Mouse (Mus musculus): ENCODE measurements around the gene 5830473C10Rik. TPM values are rescaled to one million over a fixed set of nuclear protein-coding genes. Genes with fewer than 3 reads are reported as not detected.
A peak's percentile ranks its signal among the peaks of the same experiment; 100 is the strongest.

5830473C10Rik gene
- polyA plus RNA-seq, 1 experiment: not detected

GRCm38 (mm10) chr5:90588104-90588503 lies 27.2 kb downstream of the 5830473C10Rik start:
- no peak overlapping the region for H3K4me2 ChIP-seq (ENCODE audit: low read depth)
- TF ChIP-seq REST (IDR thresholded peaks at IDR 0.05; ENCODE audit: insufficient read depth, insufficient read length) (no peak), MAX (IDR thresholded peaks at IDR 0.05; ENCODE audit: low read depth) (no peak), MYOG (IDR thresholded peaks at IDR 0.05; ENCODE audit: control insufficient read depth in 1 of 3, insufficient read depth in 1 of 3, insufficient read length in 2 of 3, low read depth in 2 of 3) (no peak), POLR2AphosphoS2 (IDR thresholded peaks at IDR 0.05; ENCODE audit: insufficient read length, low read depth) (no peak), E2F4 (IDR thresholded peaks at IDR 0.05; ENCODE audit: insufficient read depth) (no peak), POLR2A (IDR thresholded peaks at IDR 0.05; ENCODE audit: insufficient read length, low read depth) (no peak), MYOD1 (IDR thresholded peaks at IDR 0.05; ENCODE audit: control insufficient read depth in 1 of 3, insufficient read length in 2 of 3, low read depth in 2 of 3) (no peak), TCF3 (IDR thresholded peaks at IDR 0.05; ENCODE audit: insufficient read length, low read depth) (no peak), CEBPB (IDR thresholded peaks at IDR 0.05; ENCODE audit: insufficient read depth, poor library complexity, severe bottlenecking) (no peak), USF1 (IDR thresholded peaks at IDR 0.05; ENCODE audit: low read depth) (no peak), SRF (IDR thresholded peaks at IDR 0.05; ENCODE audit: control insufficient read depth, insufficient read length, low read depth) (no peak), TCF12 (IDR thresholded peaks at IDR 0.05; ENCODE audit: insufficient read depth, poor library complexity, severe bottlenecking) (no peak)
- H3K79me2 ChIP-seq (ENCODE audit: control insufficient read depth, insufficient read depth): no peaks in the 10 kb centered on the region
- H3K4me3 ChIP-seq: no peak overlapping the region
- peaks cover 4% of the 10 kb centered on the region for H3K27me3 ChIP-seq (ENCODE audit: control insufficient read depth, insufficient read depth, insufficient read length)
- H3K36me3 ChIP-seq (ENCODE audit: control insufficient read depth, insufficient read depth): no peaks in the 10 kb centered on the region
- H3ac ChIP-seq (ENCODE audit: control insufficient read depth, insufficient read length): no peak overlapping the region

DNA sequence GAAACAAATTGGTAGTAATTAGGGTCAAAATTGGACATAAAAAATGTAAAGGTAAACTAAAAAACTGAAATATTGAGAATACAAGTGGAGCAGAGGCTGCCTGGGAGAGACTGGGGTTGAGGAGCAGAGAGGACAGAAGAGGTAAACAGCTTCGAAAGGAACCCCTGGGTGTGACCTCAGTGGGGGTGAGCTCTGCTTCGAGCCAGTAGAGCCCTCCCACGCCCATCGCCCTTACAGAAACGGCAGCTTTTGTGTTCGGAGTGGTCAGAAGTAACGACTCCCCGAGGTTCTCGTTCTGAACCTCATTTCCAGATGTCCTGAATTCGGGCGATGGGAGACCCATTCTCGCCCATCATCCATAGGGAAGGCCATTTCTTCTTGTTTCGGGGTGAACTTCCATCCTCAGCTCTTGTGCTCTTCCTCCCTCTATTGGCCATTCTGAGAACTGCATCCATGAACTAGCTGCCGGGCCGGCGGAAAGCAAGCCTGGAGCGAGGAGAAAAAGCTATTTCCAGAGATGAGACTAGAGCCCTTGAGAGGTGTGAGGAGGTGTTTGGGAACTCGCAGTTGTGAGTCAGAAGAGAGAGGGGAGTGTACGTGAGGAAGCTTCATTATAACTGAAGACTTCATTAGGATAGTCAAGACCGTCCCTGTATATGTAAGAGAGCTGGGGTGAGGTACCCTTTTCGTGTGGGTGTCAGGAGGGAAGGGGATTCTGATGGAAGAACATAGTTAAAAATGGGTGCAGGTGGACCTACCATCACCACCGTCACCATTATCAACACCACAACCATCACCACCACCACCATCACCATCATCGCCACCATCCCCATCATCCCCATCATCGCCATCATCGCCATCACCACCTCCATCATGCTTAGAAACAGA lies 28.0 kb downstream of the 5830473C10Rik start:
- H3K4me3 ChIP-seq: no peak overlapping the region
- peak overlapping the region; percentile 52 for H3K4me2 ChIP-seq (ENCODE audit: low read depth)
- no peak for TF ChIP-seq MAX (IDR thresholded peaks at IDR 0.05; ENCODE audit: low read depth)
- TF ChIP-seq SRF (IDR thresholded peaks at IDR 0.05; ENCODE audit: control insufficient read depth, insufficient read length, low read depth): no peak

DNA sequence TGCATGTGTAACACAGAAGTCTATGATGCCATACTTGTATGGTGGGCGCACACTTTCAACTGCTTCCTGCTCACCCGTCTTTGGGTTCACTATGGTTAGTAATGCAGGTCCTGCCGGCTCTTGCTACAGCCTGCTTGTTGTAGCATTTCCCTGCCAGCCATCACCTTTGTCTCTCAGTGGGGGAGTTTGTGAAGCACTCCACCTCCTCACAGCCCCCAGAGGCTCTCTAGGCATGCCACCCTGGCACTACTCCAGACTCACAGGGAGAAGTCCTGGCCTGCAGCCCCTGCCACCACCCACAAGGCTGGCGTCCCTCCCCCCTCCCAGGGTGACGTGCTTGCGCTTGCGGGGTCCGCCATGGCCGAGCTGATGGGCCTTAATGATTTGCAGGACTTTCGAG lies 29.8 kb downstream of the 5830473C10Rik start:
- Histone ChIP-seq H3K4me2 (ENCODE audit: low read depth) (no peak overlapping the region), H3K27me3 (ENCODE audit: control insufficient read depth, insufficient read depth, insufficient read length) (no peaks in the 10 kb centered on the region), H3K4me3 (no peak overlapping the region), H3K79me2 (ENCODE audit: control insufficient read depth, insufficient read depth) (no peaks in the 10 kb centered on the region), H3ac (ENCODE audit: control insufficient read depth, insufficient read length) (no peak overlapping the region), H3K36me3 (ENCODE audit: control insufficient read depth, insufficient read depth) (no peaks in the 10 kb centered on the region)
- TF ChIP-seq REST (IDR thresholded peaks at IDR 0.05; ENCODE audit: insufficient read depth, insufficient read length) (no peak), E2F4 (IDR thresholded peaks at IDR 0.05; ENCODE audit: insufficient read depth) (no peak)

More for the DNA sequence above, 28.0 kb downstream of the 5830473C10Rik start:
- H3ac ChIP-seq (ENCODE audit: control insufficient read depth, insufficient read length): no peak overlapping the region
- no peaks in the 10 kb centered on the region for H3K79me2 ChIP-seq (ENCODE audit: control insufficient read depth, insufficient read depth)
- H3K27me3 ChIP-seq (ENCODE audit: control insufficient read depth, insufficient read depth, insufficient read length): no peaks in the 10 kb centered on the region
- H3K36me3 ChIP-seq (ENCODE audit: control insufficient read depth, insufficient read depth): no peaks in the 10 kb centered on the region

DNA sequence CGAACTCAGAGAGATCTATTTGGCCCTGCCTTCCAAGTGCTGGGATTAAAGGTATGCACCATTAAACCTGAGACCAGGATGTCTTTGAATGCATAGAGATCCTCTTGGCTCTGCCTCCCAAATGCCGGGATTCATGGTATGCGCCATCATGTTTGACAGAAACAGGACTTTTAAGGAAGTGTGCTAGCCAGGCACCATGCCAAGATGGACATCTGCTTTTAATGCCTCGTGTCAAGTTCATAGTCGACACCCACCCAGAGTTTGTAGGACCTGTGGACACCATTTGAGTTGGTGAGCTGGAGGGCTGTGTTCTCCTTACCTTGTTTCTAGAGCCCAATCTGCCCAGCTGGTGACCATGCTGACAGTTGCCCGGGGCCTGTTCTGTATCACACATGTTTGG lies 31.0 kb downstream of the 5830473C10Rik start:
- Histone ChIP-seq H3ac (ENCODE audit: control insufficient read depth, insufficient read length) (no peak overlapping the region), H3K4me2 (ENCODE audit: low read depth) (no peak overlapping the region), H3K4me3 (no peak overlapping the region), H3K79me2 (ENCODE audit: control insufficient read depth, insufficient read depth) (no peaks in the 10 kb centered on the region), H3K27me3 (ENCODE audit: control insufficient read depth, insufficient read depth, insufficient read length) (no peaks in the 10 kb centered on the region), H3K36me3 (ENCODE audit: control insufficient read depth, insufficient read depth) (no peaks in the 10 kb centered on the region)
- no peak for TF ChIP-seq MYOD1 (IDR thresholded peaks at IDR 0.05; ENCODE audit: control insufficient read depth in 1 of 3, insufficient read length in 2 of 3, low read depth in 2 of 3)
- TF ChIP-seq REST (IDR thresholded peaks at IDR 0.05; ENCODE audit: insufficient read depth, insufficient read length): no peak
- TF ChIP-seq USF1 (IDR thresholded peaks at IDR 0.05; ENCODE audit: low read depth): no peak
- no peak for TF ChIP-seq MYOG (IDR thresholded peaks at IDR 0.05; ENCODE audit: control insufficient read depth in 1 of 3, insufficient read depth in 1 of 3, insufficient read length in 2 of 3, low read depth in 2 of 3)
- no peak for TF ChIP-seq TCF3 (IDR thresholded peaks at IDR 0.05; ENCODE audit: insufficient read length, low read depth)
- TF ChIP-seq E2F4 (IDR thresholded peaks at IDR 0.05; ENCODE audit: insufficient read depth): no peak
- TF ChIP-seq POLR2AphosphoS2 (IDR thresholded peaks at IDR 0.05; ENCODE audit: insufficient read length, low read depth): no peak
- no peak for TF ChIP-seq CEBPB (IDR thresholded peaks at IDR 0.05; ENCODE audit: insufficient read depth, poor library complexity, severe bottlenecking)
- no peak for TF ChIP-seq SRF (IDR thresholded peaks at IDR 0.05; ENCODE audit: control insufficient read depth, insufficient read length, low read depth)
- no peak for TF ChIP-seq MAX (IDR thresholded peaks at IDR 0.05; ENCODE audit: low read depth)
- TF ChIP-seq TCF12 (IDR thresholded peaks at IDR 0.05; ENCODE audit: insufficient read depth, poor library complexity, severe bottlenecking): no peak
- no peak for TF ChIP-seq POLR2A (IDR thresholded peaks at IDR 0.05; ENCODE audit: insufficient read length, low read depth)

GRCm38 (mm10) chr5:90594945-90595344 lies 34.0 kb downstream of the 5830473C10Rik start:
- Histone ChIP-seq H3K79me2 (ENCODE audit: control insufficient read depth, insufficient read depth) (no peaks in the 10 kb centered on the region), H3ac (ENCODE audit: control insufficient read depth, insufficient read length) (no peak overlapping the region), H3K27me3 (ENCODE audit: control insufficient read depth, insufficient read depth, insufficient read length) (no peaks in the 10 kb centered on the region), H3K36me3 (ENCODE audit: control insufficient read depth, insufficient read depth) (no peaks in the 10 kb centered on the region), H3K4me3 (no peak overlapping the region), H3K4me2 (ENCODE audit: low read depth) (no peak overlapping the region)
- TF ChIP-seq MYOD1 (IDR thresholded peaks at IDR 0.05; ENCODE audit: control insufficient read depth in 1 of 3, insufficient read length in 2 of 3, low read depth in 2 of 3) (no peak), TCF3 (IDR thresholded peaks at IDR 0.05; ENCODE audit: insufficient read length, low read depth) (no peak), TCF12 (IDR thresholded peaks at IDR 0.05; ENCODE audit: insufficient read depth, poor library complexity, severe bottlenecking) (no peak), SRF (IDR thresholded peaks at IDR 0.05; ENCODE audit: control insufficient read depth, insufficient read length, low read depth) (no peak), E2F4 (IDR thresholded peaks at IDR 0.05; ENCODE audit: insufficient read depth) (no peak), POLR2AphosphoS2 (IDR thresholded peaks at IDR 0.05; ENCODE audit: insufficient read length, low read depth) (no peak), MYOG (IDR thresholded peaks at IDR 0.05; ENCODE audit: control insufficient read depth in 1 of 3, insufficient read depth in 1 of 3, insufficient read length in 2 of 3, low read depth in 2 of 3) (no peak), MAX (IDR thresholded peaks at IDR 0.05; ENCODE audit: low read depth) (no peak), CEBPB (IDR thresholded peaks at IDR 0.05; ENCODE audit: insufficient read depth, poor library complexity, severe bottlenecking) (no peak), USF1 (IDR thresholded peaks at IDR 0.05; ENCODE audit: low read depth) (no peak), POLR2A (IDR thresholded peaks at IDR 0.05; ENCODE audit: insufficient read length, low read depth) (no peak), REST (IDR thresholded peaks at IDR 0.05; ENCODE audit: insufficient read depth, insufficient read length) (no peak)
